Mouse (Mus musculus) megakaryocyte, embryonic 14.5 days (primary cell): ENCODE data around the gene Plxna2. TPM values are rescaled to one million over a fixed set of nuclear protein-coding genes. Genes with fewer than 3 reads are reported as not detected.

Source experiments
- H3K27me3 ChIP-seq: replicated peaks from 2 replicates; pipeline ENCODE3; 2012; ENCODE audit warnings: inconsistent platforms
- H3K36me3 ChIP-seq: replicated peaks from 2 replicates; pipeline ENCODE3; 2012; ENCODE audit warnings: low read length, inconsistent platforms, mixed read lengths
- H3K4me1 ChIP-seq: 2 replicates; pipeline ENCODE4 v1.6.1; 2012; ENCODE audit warnings: inconsistent platforms
- H3K4me3 ChIP-seq: replicated peaks from 2 replicates; pipeline ENCODE3; 2012; ENCODE audit warnings: moderate library complexity, mild to moderate bottlenecking, inconsistent platforms
- H3K9me3 ChIP-seq: 2 replicates; pipeline ENCODE4 v1.6.1; 2012; ENCODE audit warnings: inconsistent platforms
- FLI1 ChIP-seq: IDR thresholded peaks from 2 replicates; pipeline ENCODE4 v1.6.1; 2012; ENCODE audit warnings: low read length, inconsistent platforms, mixed read lengths
- GATA1 ChIP-seq: IDR thresholded peaks from 3 replicates; pipeline ENCODE4 v1.6.1; 2012; ENCODE audit warnings: mixed read lengths, low read length, inconsistent platforms, borderline replicate concordance
- polyA plus RNA-seq: library from polyadenylated mRNA; stranded (reverse); fragments of >175 nt; gene quantifications from 2 replicates; pipeline ENCODE4 v1.2.3, GENCODE M21; 2012; ENCODE audit warnings: low replicate concordance; ENCODE audit not compliant: insufficient read depth

The Plxna2 gene
- polyA plus RNA-seq, 1 experiment: 0.62 TPM

GRCm38 (mm10) chr1:194808261-194808660, 190.2 kb downstream of the Plxna2 start:
- H3K27me3 ChIP-seq: no peaks in the 10 kb centered on the region
- no peak overlapping the region for H3K4me3 ChIP-seq
- TF ChIP-seq GATA1: no peak
- no peak for TF ChIP-seq FLI1
- H3K36me3 ChIP-seq: no peaks in the 10 kb centered on the region
- H3K9me3 ChIP-seq: no peaks in the 10 kb centered on the region
- H3K4me1 ChIP-seq: no peaks in the 10 kb centered on the region

DNA sequence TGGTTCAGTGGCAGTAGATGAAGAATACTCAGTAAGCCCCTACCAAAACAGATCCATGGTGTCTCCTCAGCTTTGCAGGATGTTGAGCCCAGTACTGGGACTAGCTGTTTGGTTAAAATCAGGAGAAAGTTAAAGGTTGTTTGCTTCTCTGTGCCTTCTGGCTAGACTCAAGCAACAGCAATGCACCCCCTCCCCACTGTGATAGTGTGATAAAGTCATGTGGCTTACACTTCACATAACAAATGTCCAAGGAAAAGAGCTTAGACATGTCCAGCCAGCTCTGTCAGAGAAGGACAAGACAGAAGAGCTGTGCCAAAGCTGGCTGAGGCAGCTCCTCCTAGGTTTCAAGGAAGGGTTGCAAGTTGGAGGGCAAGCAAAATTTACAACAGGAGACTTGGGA, 190.7 kb downstream of the Plxna2 start:
- Histone ChIP-seq H3K4me3 (no peak overlapping the region), H3K36me3 (no peaks in the 10 kb centered on the region), H3K9me3 (no peaks in the 10 kb centered on the region), H3K4me1 (no peaks in the 10 kb centered on the region), H3K27me3 (no peaks in the 10 kb centered on the region)
- no peak for TF ChIP-seq GATA1
- no peak for TF ChIP-seq FLI1

GRCm38 (mm10) chr1:194809600-194809999, 191.6 kb downstream of the Plxna2 start:
- TF ChIP-seq GATA1 (no peak), FLI1 (no peak)
- Histone ChIP-seq H3K36me3 (no peaks in the 10 kb centered on the region), H3K9me3 (no peaks in the 10 kb centered on the region), H3K4me3 (no peak overlapping the region), H3K4me1 (no peaks in the 10 kb centered on the region), H3K27me3 (no peaks in the 10 kb centered on the region)

GRCm38 (mm10) chr1:194814187-194814586, 196.2 kb downstream of the Plxna2 start:
- Histone ChIP-seq H3K27me3 (peaks cover 2% of the 10 kb centered on the region), H3K4me3 (no peak overlapping the region)

GRCm38 (mm10) chr1:194815547-194815946, 197.5 kb downstream of the Plxna2 start:
- TF ChIP-seq FLI1 (no peak), GATA1 (no peak)
- H3K4me1 ChIP-seq: peaks cover 8% of the 10 kb centered on the region
- H3K4me3 ChIP-seq: no peak overlapping the region
- H3K36me3 ChIP-seq: no peaks in the 10 kb centered on the region
- no peaks in the 10 kb centered on the region for H3K9me3 ChIP-seq
- peaks cover 2% of the 10 kb centered on the region for H3K27me3 ChIP-seq

More at GRCm38 (mm10) chr1:194814187-194814586, 196.2 kb downstream of the Plxna2 start:
- H3K36me3 ChIP-seq: no peaks in the 10 kb centered on the region
- H3K4me1 ChIP-seq: peaks cover 8% of the 10 kb centered on the region
- no peaks in the 10 kb centered on the region for H3K9me3 ChIP-seq
- TF ChIP-seq FLI1 (no peak), GATA1 (no peak)

GRCm38 (mm10) chr1:194816913-194817312, 198.9 kb downstream of the Plxna2 start:
- Histone ChIP-seq H3K4me3 (no peak overlapping the region), H3K36me3 (no peaks in the 10 kb centered on the region), H3K4me1 (peaks cover 8% of the 10 kb centered on the region), H3K9me3 (no peaks in the 10 kb centered on the region), H3K27me3 (peaks cover 2% of the 10 kb centered on the region)
- TF ChIP-seq FLI1 (no peak), GATA1 (no peak)

DNA sequence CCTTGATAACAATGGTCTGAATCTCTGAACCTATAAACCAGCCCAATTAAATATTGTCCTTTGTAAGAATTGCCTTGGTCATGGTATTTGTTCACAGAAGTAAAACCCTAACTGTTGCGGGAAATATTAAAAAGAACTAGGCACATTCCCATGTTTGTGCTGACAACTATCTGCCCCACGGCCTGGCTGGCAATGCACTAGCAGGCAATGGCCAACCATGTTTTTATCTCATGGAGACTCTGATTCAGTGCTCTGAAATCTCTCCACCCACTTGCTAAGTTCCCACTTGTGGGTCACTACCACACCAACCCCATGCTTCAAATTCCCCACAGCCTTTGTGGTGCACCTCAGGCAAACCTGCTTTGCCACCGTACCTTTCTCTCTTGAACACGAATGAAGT, 202.9 kb downstream of the Plxna2 start:
- Histone ChIP-seq H3K27me3 (peaks cover 4% of the 10 kb centered on the region), H3K36me3 (no peaks in the 10 kb centered on the region)
- no peak for TF ChIP-seq FLI1

GRCm38 (mm10) chr1:194821721-194822120, 203.7 kb downstream of the Plxna2 start:
- Histone ChIP-seq H3K36me3 (no peaks in the 10 kb centered on the region), H3K9me3 (no peaks in the 10 kb centered on the region), H3K4me1 (no peaks in the 10 kb centered on the region), H3K4me3 (no peak overlapping the region), H3K27me3 (peaks cover 4% of the 10 kb centered on the region)
- TF ChIP-seq GATA1: no peak
- TF ChIP-seq FLI1: no peak

More for the DNA sequence above, 202.9 kb downstream of the Plxna2 start:
- no peaks in the 10 kb centered on the region; the same call in 1 of the 2 replicates for H3K4me1 ChIP-seq
- no peak overlapping the region for H3K4me3 ChIP-seq
- H3K9me3 ChIP-seq: no peaks in the 10 kb centered on the region

DNA sequence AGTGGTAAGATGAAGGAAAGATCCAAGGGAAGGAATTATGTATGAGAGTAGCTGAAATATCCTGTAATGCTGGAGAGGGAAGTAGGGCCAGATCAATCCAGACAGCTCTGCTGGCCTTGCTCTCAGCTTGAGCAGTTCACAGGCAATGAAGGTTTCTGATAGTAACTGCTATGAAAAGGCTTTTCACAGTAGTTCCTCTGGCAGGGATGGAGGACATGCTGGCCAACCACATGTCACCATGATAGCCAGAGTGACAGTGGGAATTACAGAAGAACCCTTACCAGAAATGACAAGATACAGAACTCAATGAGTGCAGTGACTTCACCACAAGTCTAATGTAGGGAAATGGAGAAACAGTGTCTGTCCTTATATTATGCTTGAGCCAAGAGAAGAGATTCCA, 210.3 kb downstream of the Plxna2 start:
- Histone ChIP-seq H3K9me3 (no peaks in the 10 kb centered on the region), H3K36me3 (no peaks in the 10 kb centered on the region), H3K27me3 (peaks cover 7% of the 10 kb centered on the region), H3K4me3 (no peak overlapping the region), H3K4me1 (no peaks in the 10 kb centered on the region)
- no peak for TF ChIP-seq GATA1
- no peak for TF ChIP-seq FLI1

GRCm38 (mm10) chr1:194835238-194835637, 217.2 kb downstream of the Plxna2 start:
- H3K27me3 ChIP-seq: no peaks in the 10 kb centered on the region
- TF ChIP-seq FLI1 (no peak), GATA1 (no peak)
- H3K4me1 ChIP-seq: peaks cover 4% of the 10 kb centered on the region; the same call in 1 of the 2 replicates
- H3K36me3 ChIP-seq: no peaks in the 10 kb centered on the region
- no peak overlapping the region for H3K4me3 ChIP-seq
- H3K9me3 ChIP-seq: no peaks in the 10 kb centered on the region

- H3K27me3 ChIP-seq: no peaks in the 10 kb centered on the region
- H3K9me3 ChIP-seq: no peaks in the 10 kb centered on the region
- TF ChIP-seq GATA1: no peak
- no peak for TF ChIP-seq FLI1
- H3K36me3 ChIP-seq: no peaks in the 10 kb centered on the region
- H3K4me3 ChIP-seq: no peak overlapping the region
- peaks cover 4% of the 10 kb centered on the region; the same call in 1 of the 2 replicates for H3K4me1 ChIP-seq
Measured at GRCm38 (mm10) chr1:194836182-194836581, 218.2 kb downstream of the Plxna2 start.
